Mouse (Mus musculus): ENCODE data around the gene Sspo. TPM values are rescaled to one million over a fixed set of nuclear protein-coding genes. Genes with fewer than 3 reads are reported as not detected.

Gene Sspo
- polyA plus RNA-seq, 1 experiment from 2014 or later = 0.05 TPM

DNA sequence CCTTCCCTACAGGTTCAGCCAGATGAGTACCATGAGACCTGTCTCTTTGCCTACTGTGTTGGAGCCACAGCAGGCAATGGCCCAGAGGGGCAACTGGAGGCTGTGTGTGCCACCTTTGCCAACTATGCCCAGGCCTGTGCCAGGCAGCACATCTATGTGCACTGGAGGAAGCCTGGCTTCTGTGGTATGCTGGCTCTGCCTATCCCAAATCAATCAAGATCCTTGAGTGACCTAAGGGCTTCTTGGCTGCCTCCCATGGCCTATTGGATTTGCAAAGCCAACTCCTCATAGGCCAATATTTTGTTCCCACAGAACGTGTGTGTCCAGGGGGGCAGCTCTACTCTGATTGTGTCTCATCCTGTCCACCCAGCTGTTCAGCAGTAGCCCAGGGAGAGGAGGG lies 4.1 kb downstream of the Sspo start:
- Histone ChIP-seq H3K27me3 (ENCODE audit: control insufficient read depth, insufficient read depth, low read length) (no peaks in the 10 kb centered on the region), H3K27ac (ENCODE audit: low read depth, low read length) (no peak overlapping the region), H3K4me3 (ENCODE audit: low read depth, low read length) (no peak overlapping the region), H3K4me2 (replicated peaks; ENCODE audit: low read depth, low read length) (no peak overlapping the region), H3K9me3 (ENCODE audit: control insufficient read depth, low read length) (no peaks in the 10 kb centered on the region), H3K4me1 (replicated peaks; ENCODE audit: control insufficient read depth, insufficient read depth, low read length) (no peaks in the 10 kb centered on the region), H3K36me3 (ENCODE audit: control insufficient read depth, insufficient read depth, low read length) (no peaks in the 10 kb centered on the region), H3K9ac (ENCODE audit: low read depth, low read length) (no peak overlapping the region)
- no peak for ATAC-seq (ENCODE audit: low FRiP score)
- no peak for DNase-seq (ENCODE audit: low spot score)
- WGBS = 50% methylated on average over 1 of the region's 1 CpGs

DNA sequence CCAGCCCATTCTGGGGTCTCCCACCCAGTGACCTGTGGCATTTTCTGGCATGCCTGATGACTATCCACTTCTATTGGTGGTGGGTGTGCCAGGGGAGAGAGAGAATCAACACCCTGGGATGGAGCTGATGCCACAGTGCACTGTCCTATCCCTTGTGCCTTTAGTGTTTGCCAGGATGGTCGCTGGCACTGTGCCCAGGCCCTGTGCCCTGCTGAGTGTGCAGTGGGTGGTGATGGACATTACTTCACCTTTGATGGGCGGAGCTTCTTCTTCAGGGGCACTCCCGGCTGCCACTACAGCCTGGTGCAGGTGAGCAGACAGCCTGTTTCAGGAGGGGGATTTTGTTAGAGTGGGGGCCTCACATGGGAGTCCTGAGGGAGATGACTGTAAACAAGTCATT lies 4.7 kb downstream of the Sspo start:
- Histone ChIP-seq H3K9me3 (ENCODE audit: control insufficient read depth, low read length) (no peaks in the 10 kb centered on the region), H3K4me1 (replicated peaks; ENCODE audit: control insufficient read depth, insufficient read depth, low read length) (no peaks in the 10 kb centered on the region), H3K27me3 (ENCODE audit: control insufficient read depth, insufficient read depth, low read length) (no peaks in the 10 kb centered on the region), H3K27ac (ENCODE audit: low read depth, low read length) (no peak overlapping the region), H3K4me3 (ENCODE audit: low read depth, low read length) (no peak overlapping the region), H3K9ac (ENCODE audit: low read depth, low read length) (no peak overlapping the region), H3K4me2 (replicated peaks; ENCODE audit: low read depth, low read length) (no peak overlapping the region), H3K36me3 (ENCODE audit: control insufficient read depth, insufficient read depth, low read length) (no peaks in the 10 kb centered on the region)
- DNase-seq (ENCODE audit: low spot score) (no peak), ATAC-seq (ENCODE audit: low FRiP score) (no peak)
- 76% methylated on average over 3 of the region's 3 CpGs for WGBS

DNA sequence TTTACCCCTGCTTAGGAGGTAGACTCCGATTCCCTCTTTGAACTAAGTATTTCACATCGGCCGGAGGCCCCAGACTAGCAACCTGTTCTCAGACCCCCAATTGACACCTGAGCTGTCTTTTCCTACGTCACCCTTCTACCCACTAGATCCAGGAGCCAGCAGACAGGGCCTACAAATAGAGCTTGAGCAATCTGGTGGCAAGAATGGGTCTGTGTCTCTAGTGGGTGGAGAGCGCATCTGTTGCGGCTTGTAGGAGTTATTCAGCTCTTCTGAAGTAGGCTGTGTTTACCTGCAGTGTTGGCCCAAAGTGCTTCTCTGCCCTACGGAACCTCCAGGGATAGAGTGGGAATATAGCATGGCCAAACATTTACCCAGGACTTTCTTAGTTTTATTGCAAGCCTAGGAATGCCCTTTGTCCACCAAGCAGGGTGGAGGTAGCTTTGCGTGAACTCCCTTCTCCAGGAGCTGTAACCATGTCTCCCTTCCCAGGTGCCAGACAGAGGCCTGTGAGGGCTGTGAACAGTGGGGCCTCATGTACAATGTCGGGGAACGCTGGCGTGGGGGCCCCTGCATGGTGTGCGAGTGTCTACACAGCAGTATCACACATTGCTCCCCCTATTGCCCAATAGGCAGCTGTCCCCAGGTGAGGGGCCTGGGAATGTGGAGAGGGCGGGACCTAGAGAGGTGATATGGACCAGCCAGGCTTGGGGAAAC lies 17.1 kb downstream of the Sspo start:
- peaks cover 4% of the 10 kb centered on the region; the same call in 1 of the 2 replicates for H3K4me1 ChIP-seq (replicated peaks; ENCODE audit: control insufficient read depth, insufficient read depth, low read length)

DNA sequence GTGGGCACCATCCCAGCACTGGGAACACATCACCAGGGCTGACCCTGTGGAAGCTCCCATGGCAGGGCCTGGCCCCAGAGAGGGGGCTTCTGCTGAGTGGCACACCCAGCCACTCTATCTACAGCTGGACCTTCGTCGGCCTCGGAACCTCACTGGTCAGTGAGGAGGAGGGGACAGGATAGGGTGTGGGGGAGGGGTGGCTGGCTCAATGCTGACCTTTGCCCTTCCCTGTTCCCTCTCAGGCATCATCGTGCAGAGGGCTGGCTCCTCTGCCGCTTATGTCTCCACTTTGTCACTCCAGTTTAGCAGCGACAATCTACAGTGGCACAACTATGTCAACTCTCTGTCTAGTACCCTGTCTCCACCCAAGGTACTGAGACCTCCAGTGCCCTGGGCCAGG lies 18.7 kb downstream of the Sspo start:
- no peaks in the 10 kb centered on the region for H3K9me3 ChIP-seq (ENCODE audit: control insufficient read depth, low read length)
- H3K9ac ChIP-seq (ENCODE audit: low read depth, low read length) = no peak overlapping the region
- ATAC-seq (ENCODE audit: low FRiP score) = no peak
- DNase-seq (ENCODE audit: low spot score) = no peak
- H3K27ac ChIP-seq (ENCODE audit: low read depth, low read length) = no peak overlapping the region
- 25% methylated on average over 6 of the region's 6 CpGs for WGBS
- no peaks in the 10 kb centered on the region for H3K36me3 ChIP-seq (ENCODE audit: control insufficient read depth, insufficient read depth, low read length)
- H3K4me2 ChIP-seq (replicated peaks; ENCODE audit: low read depth, low read length) = no peak overlapping the region
- H3K27me3 ChIP-seq (ENCODE audit: control insufficient read depth, insufficient read depth, low read length) = no peaks in the 10 kb centered on the region
- no peak overlapping the region for H3K4me3 ChIP-seq (ENCODE audit: low read depth, low read length)
- peaks cover 4% of the 10 kb centered on the region; the same call in 1 of the 2 replicates for H3K4me1 ChIP-seq (replicated peaks; ENCODE audit: control insufficient read depth, insufficient read depth, low read length)

More for the DNA sequence above, 17.1 kb downstream of the Sspo start:
- Histone ChIP-seq H3K27me3 (ENCODE audit: control insufficient read depth, insufficient read depth, low read length) (no peaks in the 10 kb centered on the region), H3K4me3 (ENCODE audit: low read depth, low read length) (no peak overlapping the region), H3K27ac (ENCODE audit: low read depth, low read length) (no peak overlapping the region), H3K9ac (ENCODE audit: low read depth, low read length) (no peak overlapping the region), H3K36me3 (ENCODE audit: control insufficient read depth, insufficient read depth, low read length) (no peaks in the 10 kb centered on the region), H3K4me2 (replicated peaks; ENCODE audit: low read depth, low read length) (no peak overlapping the region), H3K9me3 (ENCODE audit: control insufficient read depth, low read length) (no peaks in the 10 kb centered on the region)
- ATAC-seq (ENCODE audit: low FRiP score) = no peak
- WGBS = 91% methylated on average over 13 of the region's 13 CpGs
- no peak for DNase-seq (ENCODE audit: low spot score)

DNA sequence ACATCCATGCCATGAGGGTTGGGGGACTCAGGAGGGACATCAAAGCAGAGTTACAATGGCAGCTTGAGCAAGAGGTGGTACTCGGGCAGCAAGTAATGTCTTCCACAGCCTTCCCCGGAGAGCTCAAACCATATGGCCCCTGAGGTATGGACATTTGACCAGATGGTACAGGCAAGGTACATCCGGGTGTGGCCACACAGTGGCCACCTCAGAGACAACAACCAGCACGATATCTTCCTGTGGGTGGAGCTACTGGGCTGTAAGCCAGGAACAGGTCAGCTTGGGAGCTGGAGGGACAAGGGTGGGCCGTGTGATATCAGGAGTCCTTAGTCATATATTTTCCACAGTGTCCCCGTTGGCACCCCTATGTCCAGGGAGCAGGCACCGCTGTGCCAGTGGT lies 19.5 kb downstream of the Sspo start:
- H3K27me3 ChIP-seq (ENCODE audit: control insufficient read depth, insufficient read depth, low read length) = no peaks in the 10 kb centered on the region
- 87% methylated on average over 7 of the region's 7 CpGs for WGBS
- no peak for ATAC-seq (ENCODE audit: low FRiP score)

DNA sequence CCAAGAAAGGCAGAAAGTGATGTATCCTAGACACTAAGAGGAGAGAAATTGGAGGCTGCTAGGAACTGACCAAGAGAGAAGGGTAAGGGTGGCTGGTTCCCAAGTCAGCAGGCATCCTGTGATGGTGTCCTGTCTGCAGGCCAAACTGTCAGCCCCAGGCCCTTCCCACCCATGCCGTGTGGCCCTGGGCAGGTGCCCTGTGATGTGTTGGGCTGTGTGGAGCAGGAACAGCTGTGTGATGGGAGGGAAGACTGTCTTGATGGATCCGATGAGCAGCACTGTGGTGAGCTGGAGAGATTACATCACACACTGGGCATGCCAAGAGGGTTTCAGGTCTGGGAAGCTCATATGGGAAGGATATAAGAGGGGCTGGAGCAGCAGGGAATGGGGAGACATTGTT lies 22.7 kb downstream of the Sspo start:
- Histone ChIP-seq H3K4me3 (ENCODE audit: low read depth, low read length) (no peak overlapping the region), H3K9ac (ENCODE audit: low read depth, low read length) (no peak overlapping the region), H3K27ac (ENCODE audit: low read depth, low read length) (no peak overlapping the region), H3K27me3 (ENCODE audit: control insufficient read depth, insufficient read depth, low read length) (no peaks in the 10 kb centered on the region), H3K9me3 (ENCODE audit: control insufficient read depth, low read length) (no peaks in the 10 kb centered on the region), H3K36me3 (ENCODE audit: control insufficient read depth, insufficient read depth, low read length) (no peaks in the 10 kb centered on the region), H3K4me2 (replicated peaks; ENCODE audit: low read depth, low read length) (no peak overlapping the region), H3K4me1 (replicated peaks; ENCODE audit: control insufficient read depth, insufficient read depth, low read length) (peaks cover 4% of the 10 kb centered on the region; the same call in 1 of the 2 replicates)
- DNase-seq (ENCODE audit: low spot score) (no peak), ATAC-seq (ENCODE audit: low FRiP score) (no peak)
- 91% methylated on average over 2 of the region's 2 CpGs for WGBS

More for the DNA sequence above, 19.5 kb downstream of the Sspo start:
- no peak overlapping the region for H3K4me3 ChIP-seq (ENCODE audit: low read depth, low read length)
- H3K4me2 ChIP-seq (replicated peaks; ENCODE audit: low read depth, low read length) = no peak overlapping the region
- DNase-seq (ENCODE audit: low spot score) = no peak
- peaks cover 4% of the 10 kb centered on the region; the same call in 1 of the 2 replicates for H3K4me1 ChIP-seq (replicated peaks; ENCODE audit: control insufficient read depth, insufficient read depth, low read length)
- H3K9ac ChIP-seq (ENCODE audit: low read depth, low read length) = no peak overlapping the region
- no peaks in the 10 kb centered on the region for H3K9me3 ChIP-seq (ENCODE audit: control insufficient read depth, low read length)
- H3K27ac ChIP-seq (ENCODE audit: low read depth, low read length) = no peak overlapping the region
- H3K36me3 ChIP-seq (ENCODE audit: control insufficient read depth, insufficient read depth, low read length) = no peaks in the 10 kb centered on the region

DNA sequence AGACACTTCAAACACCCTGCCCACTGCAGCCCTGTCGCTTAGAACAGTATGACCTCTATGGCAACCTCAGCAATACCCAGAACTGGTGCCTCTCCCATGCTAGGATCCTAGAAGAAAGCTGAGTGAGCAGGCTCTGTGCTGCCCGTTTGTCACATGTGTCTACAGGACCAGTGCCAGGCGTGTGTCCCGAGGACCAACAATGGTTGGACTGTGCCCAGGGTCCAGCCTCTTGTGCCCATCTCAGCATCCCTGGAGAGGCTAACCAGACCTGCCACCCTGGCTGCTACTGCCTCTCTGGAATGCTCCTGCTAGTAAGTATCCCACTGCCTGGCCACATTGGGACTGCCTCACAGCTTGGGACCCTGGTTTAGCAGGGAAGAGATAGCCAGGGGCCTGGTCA lies 30.4 kb downstream of the Sspo start:
- Histone ChIP-seq H3K4me3 (ENCODE audit: low read depth, low read length) (no peak overlapping the region), H3K9ac (ENCODE audit: low read depth, low read length) (no peak overlapping the region), H3K36me3 (ENCODE audit: control insufficient read depth, insufficient read depth, low read length) (no peaks in the 10 kb centered on the region), H3K9me3 (ENCODE audit: control insufficient read depth, low read length) (no peaks in the 10 kb centered on the region), H3K27ac (ENCODE audit: low read depth, low read length) (no peak overlapping the region), H3K4me2 (replicated peaks; ENCODE audit: low read depth, low read length) (no peak overlapping the region), H3K4me1 (replicated peaks; ENCODE audit: control insufficient read depth, insufficient read depth, low read length) (no peaks in the 10 kb centered on the region), H3K27me3 (ENCODE audit: control insufficient read depth, insufficient read depth, low read length) (no peaks in the 10 kb centered on the region)
- 89% methylated on average over 4 of the region's 4 CpGs for WGBS
- ATAC-seq (ENCODE audit: low FRiP score) (no peak), DNase-seq (ENCODE audit: low spot score) (no peak)

DNA sequence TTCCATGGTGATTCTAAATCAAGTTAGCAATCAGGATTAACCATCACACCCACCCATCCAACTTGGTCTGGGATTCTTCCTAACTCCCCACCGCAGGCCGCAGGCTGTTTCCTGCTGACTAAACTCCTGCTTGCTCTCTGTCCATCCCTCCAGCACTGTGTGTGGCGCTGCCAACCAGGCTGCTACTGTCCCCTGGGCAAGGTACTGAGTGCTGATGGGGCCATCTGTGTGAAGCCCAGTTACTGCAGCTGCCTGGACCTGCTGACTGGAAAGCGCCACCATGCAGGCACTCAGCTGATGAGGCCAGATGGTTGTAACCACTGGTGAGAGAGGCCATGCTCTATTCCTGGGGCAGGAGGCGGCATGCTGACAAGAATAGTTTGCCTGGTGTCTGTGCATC lies 34.5 kb downstream of the Sspo start:
- no peaks in the 10 kb centered on the region for H3K27me3 ChIP-seq (ENCODE audit: control insufficient read depth, insufficient read depth, low read length)

More for the DNA sequence above, 34.5 kb downstream of the Sspo start:
- Histone ChIP-seq H3K4me2 (replicated peaks; ENCODE audit: low read depth, low read length) (no peak overlapping the region), H3K9ac (ENCODE audit: low read depth, low read length) (no peak overlapping the region), H3K9me3 (ENCODE audit: control insufficient read depth, low read length) (no peaks in the 10 kb centered on the region), H3K4me1 (replicated peaks; ENCODE audit: control insufficient read depth, insufficient read depth, low read length) (no peaks in the 10 kb centered on the region; the same call in none of the 2 replicates), H3K36me3 (ENCODE audit: control insufficient read depth, insufficient read depth, low read length) (no peaks in the 10 kb centered on the region), H3K4me3 (ENCODE audit: low read depth, low read length) (no peak overlapping the region), H3K27ac (ENCODE audit: low read depth, low read length) (no peak overlapping the region)
- no peak for ATAC-seq (ENCODE audit: low FRiP score)
- 78% methylated on average over 5 of the region's 5 CpGs for WGBS
- no peak for DNase-seq (ENCODE audit: low spot score)

Data from hindbrain, embryonic 11.5 days (tissue).